Mouse (Mus musculus): Measurements from ENCODE around the gene Tcea3.

The Tcea3 gene

GRCm38 (mm10) chr4:136247729-136248463 lies at the start of gene Tcea3:
Tcea3 (plus strand) TSS chr4:136247729.
- DNase-seq (ENCODE audit: low spot score in 2 of 2), result no peak

DNA sequence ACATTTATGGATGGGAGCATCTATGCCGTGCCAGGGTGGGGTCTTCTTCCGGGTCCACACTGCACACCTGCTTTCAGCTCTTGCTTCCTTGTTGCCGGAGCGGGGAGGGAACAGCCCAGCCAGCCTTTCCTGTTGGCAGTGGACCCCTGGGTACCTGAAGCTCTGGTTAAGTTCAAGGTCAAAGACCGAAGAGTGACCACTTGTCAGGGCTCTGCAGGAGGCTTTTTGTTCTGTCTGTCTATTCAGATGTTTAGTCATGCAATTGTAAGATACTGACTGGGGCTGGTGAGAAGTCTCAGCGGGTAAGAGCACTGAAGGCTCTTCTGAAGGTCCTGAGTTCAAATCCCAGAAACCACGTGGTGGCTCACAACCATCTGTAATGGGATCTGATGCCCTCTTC lies 48.7 kb upstream of the Tcea3 start:
- DNase-seq (ENCODE audit: low spot score in 2 of 2), result no peak

- peak; percentile 31 to 52 for DNase-seq (ENCODE audit: low spot score in 2 of 2)
Measured at GRCm38 (mm10) chr4:136199562-136200292, 47.8 kb upstream of the Tcea3 start.

- peak; percentile 61 to 68 for DNase-seq (ENCODE audit: low spot score in 2 of 2)
Measured at GRCm38 (mm10) chr4:136202509-136202908, 45.0 kb upstream of the Tcea3 start.

- no peak for DNase-seq (ENCODE audit: low spot score in 2 of 2)
Measured at GRCm38 (mm10) chr4:136204775-136205174, 42.8 kb upstream of the Tcea3 start.

- peak; percentile 79 to 82 for DNase-seq (ENCODE audit: low spot score in 2 of 2)
Measured at GRCm38 (mm10) chr4:136206033-136206893, 41.3 kb upstream of the Tcea3 start, which contains the start of gene Asap3. Asap3 (plus strand) TSS chr4:136206365.

- DNase-seq (ENCODE audit: low spot score in 2 of 2), result no peak
Measured at GRCm38 (mm10) chr4:136206943-136207342, 40.6 kb upstream of the Tcea3 start.

DNA sequence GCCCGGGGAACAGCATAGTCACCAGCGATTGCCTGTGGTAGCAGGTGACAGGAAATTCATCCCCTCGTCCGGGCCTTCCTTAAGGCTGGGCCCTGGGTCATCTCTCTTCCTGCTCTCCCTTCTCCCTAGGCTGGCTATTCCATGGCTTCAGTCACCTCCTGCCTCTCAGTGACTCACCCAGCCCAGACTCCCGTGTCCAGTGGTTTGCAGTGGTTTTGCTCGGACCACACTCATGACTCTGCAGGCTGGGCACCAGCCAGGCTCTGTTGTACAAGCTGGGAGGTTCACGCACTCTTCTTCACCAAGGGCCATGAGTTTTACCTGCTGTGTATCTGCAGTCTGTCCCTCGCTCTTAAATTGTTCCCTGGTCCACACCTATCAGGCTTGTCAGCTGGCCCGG lies 36.6 kb upstream of the Tcea3 start:
- no peak for DNase-seq (ENCODE audit: low spot score in 2 of 2)

GRCm38 (mm10) chr4:136213629-136214028 lies 33.9 kb upstream of the Tcea3 start:
- DNase-seq (ENCODE audit: low spot score in 2 of 2), result no peak

DNA sequence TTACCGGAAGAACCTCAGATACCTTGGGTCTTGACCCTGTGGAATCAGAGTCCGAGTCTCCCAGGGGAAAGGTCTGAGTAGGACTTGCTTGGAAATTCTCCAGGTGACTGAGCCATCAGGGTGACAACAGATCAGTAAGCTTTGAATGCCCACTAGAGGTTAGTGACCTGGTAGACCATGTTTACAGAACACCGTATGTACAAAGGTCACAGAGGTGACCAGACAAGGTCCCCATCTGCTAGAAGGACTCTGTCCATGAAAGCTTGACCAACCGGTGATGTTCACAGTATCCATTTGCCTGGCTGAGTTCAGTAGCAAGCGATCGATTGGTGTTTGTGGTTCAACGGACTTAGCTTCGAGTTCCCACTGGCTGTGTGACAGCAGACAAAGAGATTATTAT lies 32.7 kb upstream of the Tcea3 start:
- DNase-seq (ENCODE audit: low spot score in 2 of 2), result no peak

- DNase-seq (ENCODE audit: low spot score in 2 of 2), result no peak
Measured at GRCm38 (mm10) chr4:136215576-136215975, 32.0 kb upstream of the Tcea3 start.

- DNase-seq (ENCODE audit: low spot score in 2 of 2), result no peak
Measured at GRCm38 (mm10) chr4:136217063-136217462, 30.5 kb upstream of the Tcea3 start.

- no peak for DNase-seq (ENCODE audit: low spot score in 2 of 2)
Measured at GRCm38 (mm10) chr4:136218595-136219214, 28.8 kb upstream of the Tcea3 start.

GRCm38 (mm10) chr4:136220133-136220775 lies 27.3 kb upstream of the Tcea3 start:
- no peak for DNase-seq (ENCODE audit: low spot score in 2 of 2)

GRCm38 (mm10) chr4:136223549-136224239 lies 23.8 kb upstream of the Tcea3 start:
- DNase-seq (ENCODE audit: low spot score in 2 of 2), result peak; percentile 22 to 23

DNA sequence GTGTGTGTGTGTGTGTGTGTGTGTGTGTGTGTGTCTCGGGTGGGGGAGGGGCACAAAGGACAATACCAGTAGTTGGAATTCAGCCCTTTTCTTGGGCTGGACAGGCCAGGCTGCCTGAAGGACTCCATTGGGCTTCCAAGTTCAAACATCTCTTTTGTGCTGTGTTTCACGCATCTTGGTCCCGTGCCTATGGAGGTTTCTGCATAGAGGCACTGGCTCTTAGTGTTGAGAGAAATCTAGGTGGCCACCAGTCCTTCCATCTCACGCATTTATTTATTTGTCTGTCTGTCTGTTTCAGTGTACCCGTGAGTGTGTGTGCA lies 23.3 kb upstream of the Tcea3 start:
- DNase-seq (ENCODE audit: low spot score in 2 of 2), result no peak

- no peak for DNase-seq (ENCODE audit: low spot score in 2 of 2)
Measured at GRCm38 (mm10) chr4:136224677-136225460, 22.7 kb upstream of the Tcea3 start.

GRCm38 (mm10) chr4:136227408-136227807 lies 20.1 kb upstream of the Tcea3 start:
- no peak for DNase-seq (ENCODE audit: low spot score in 2 of 2)

GRCm38 (mm10) chr4:136228640-136229039 lies 18.9 kb upstream of the Tcea3 start:
- DNase-seq (ENCODE audit: low spot score in 2 of 2), result no peak

GRCm38 (mm10) chr4:136238669-136239068 lies 8.9 kb upstream of the Tcea3 start:
- no peak for DNase-seq (ENCODE audit: low spot score in 2 of 2)
